In genomic region chr6:112093300-112093699, GRCm38 (mm10) we compare ENCODE assay signal across 16 mouse cellular contexts.
A peak's percentile ranks its signal among the peaks of the same experiment; 100 is the strongest.
DNase-seq lines count a peak whose midpoint lies in the region; ATAC-seq and TF ChIP-seq lines count a peak whose summit lies in the region.
"Had no signal": no experiment of that assay in that cellular context is flagged by ENCODE, and none has a peak within 500 bp of the region (broad histone marks: within the 10 kb centered on the region; RNA-seq: fewer than 3 reads in every experiment).

No protein-coding gene starts in this region.

- DNase-seq in heart, postnatal 0 days (ENCODE audit: low spot score), result no peak
- no peak for DNase-seq in heart, postnatal 14 days
- peak; percentile 54 for DNase-seq in lung, embryonic 14.5 days
- no peak for DNase-seq in lung, postnatal 36 days
- DNase-seq in retina, embryonic 14.5 days (ENCODE audit: low spot score), result peak; percentile 39
- DNase-seq in layer of hippocampus, adult 8-10 months (ENCODE audit: low spot score in 2 of 2), result no peak
- DNase-seq: cerebellum, adult 2 months; liver, postnatal 0 days had no signal

- no peak for TF ChIP-seq POLR2A in cortical plate, adult 2 months (IDR thresholded peaks at IDR 0.05; ENCODE audit: extremely low read depth, insufficient read depth, low read length)

- no peaks in the 10 kb centered on the region for H3K4me1 ChIP-seq in heart, postnatal 0 days (ENCODE audit: control insufficient read depth, insufficient read depth)
- no peaks in the 10 kb centered on the region for H3K4me1 ChIP-seq in lung, embryonic 14.5 days (ENCODE audit: insufficient read depth)
- H3K4me1 ChIP-seq in cortical plate, adult 2 months (ENCODE audit: control insufficient read depth, insufficient read depth, low read length), result no peaks in the 10 kb centered on the region
- H3K4me1 ChIP-seq: embryonic facial prominence, embryonic 12.5 days; heart, embryonic 15.5 days; hindbrain, embryonic 15.5 days; kidney, embryonic 15.5 days; limb, embryonic 12.5 days; neural tube, embryonic 15.5 days had no signal

- ATAC-seq in heart, postnatal 0 days (ENCODE audit: insufficient read depth, low read depth), result no peak
- no peak for ATAC-seq in lung, embryonic 14.5 days (ENCODE audit: insufficient read depth)
- ATAC-seq: liver, postnatal 0 days had no signal

- peak; percentile 33; the same call in 1 of the 2 replicates for TF ChIP-seq CTCF in heart, postnatal 0 days (IDR thresholded peaks at IDR 0.05; ENCODE audit: low read depth)
- TF ChIP-seq CTCF in lung, embryonic 14.5 days (IDR thresholded peaks at IDR 0.05; ENCODE audit: low read depth), result peak; percentile 39
- TF ChIP-seq CTCF in cortical plate, adult 2 months (IDR thresholded peaks at IDR 0.05; ENCODE audit: extremely low read depth, insufficient read depth, low read length), result peak; percentile 23; the same call in 1 of the 2 replicates

- H3K36me3 ChIP-seq in heart, postnatal 0 days (replicated peaks; ENCODE audit: control insufficient read depth, insufficient read depth, low read length), result no peaks in the 10 kb centered on the region
- H3K36me3 ChIP-seq in lung, embryonic 14.5 days (ENCODE audit: insufficient read depth), result no peaks in the 10 kb centered on the region
- H3K36me3 ChIP-seq: embryonic facial prominence, embryonic 12.5 days; heart, embryonic 15.5 days; hindbrain, embryonic 15.5 days; kidney, embryonic 15.5 days; limb, embryonic 12.5 days; neural tube, embryonic 15.5 days had no signal

- no peaks in the 10 kb centered on the region for H3K9me3 ChIP-seq in heart, postnatal 0 days (replicated peaks; ENCODE audit: control insufficient read depth, low read length)
- H3K9me3 ChIP-seq in lung, embryonic 14.5 days (ENCODE audit: low read depth, low read length), result no peaks in the 10 kb centered on the region
- H3K9me3 ChIP-seq: embryonic facial prominence, embryonic 12.5 days; heart, embryonic 15.5 days; hindbrain, embryonic 15.5 days; kidney, embryonic 15.5 days; limb, embryonic 12.5 days; neural tube, embryonic 15.5 days had no signal

- 65% methylated on average over 3 of the region's 3 CpGs for WGBS in heart, postnatal 0 days
- 81% methylated on average over 3 of the region's 3 CpGs for WGBS in lung, embryonic 14.5 days

- intact Hi-C loops in heart, postnatal 14 days (cut with DNase I), result no loop called here

- TF ChIP-seq EP300 in heart, postnatal 0 days (IDR thresholded peaks at IDR 0.05; ENCODE audit: low read depth), result no peak

- no peak overlapping the region for H3K27ac ChIP-seq in heart, postnatal 0 days (ENCODE audit: low read depth)
- no peak overlapping the region for H3K27ac ChIP-seq in lung, embryonic 14.5 days (ENCODE audit: low read depth)
- H3K27ac ChIP-seq in cortical plate, adult 2 months (ENCODE audit: insufficient read depth, low read length), result no peak overlapping the region
- H3K27ac ChIP-seq: embryonic facial prominence, embryonic 12.5 days; heart, embryonic 15.5 days; hindbrain, embryonic 15.5 days; kidney, embryonic 15.5 days; limb, embryonic 12.5 days; neural tube, embryonic 15.5 days had no signal

- no peaks in the 10 kb centered on the region for H3K27me3 ChIP-seq in heart, postnatal 0 days (ENCODE audit: control insufficient read depth, insufficient read depth, low read length)
- no peaks in the 10 kb centered on the region for H3K27me3 ChIP-seq in lung, embryonic 14.5 days (ENCODE audit: insufficient read depth, low read length)
- H3K27me3 ChIP-seq: CH12.LX; embryonic facial prominence, embryonic 12.5 days; heart, embryonic 15.5 days; hindbrain, embryonic 15.5 days; kidney, embryonic 15.5 days; limb, embryonic 12.5 days; neural tube, embryonic 15.5 days had no signal

- H3K4me3 ChIP-seq in heart, postnatal 0 days (ENCODE audit: low read depth, low read length), result no peak overlapping the region
- H3K4me3 ChIP-seq in lung, embryonic 14.5 days (ENCODE audit: low read depth, low read length), result no peak overlapping the region
- no peak overlapping the region for H3K4me3 ChIP-seq in cortical plate, adult 2 months (ENCODE audit: insufficient read depth, low read length)
- H3K4me3 ChIP-seq: embryonic facial prominence, embryonic 12.5 days; heart, embryonic 15.5 days; hindbrain, embryonic 15.5 days; kidney, embryonic 15.5 days; limb, embryonic 12.5 days; neural tube, embryonic 15.5 days had no signal

- no peak overlapping the region for H3K9ac ChIP-seq in heart, postnatal 0 days (replicated peaks; ENCODE audit: low read depth, low read length)
- H3K9ac ChIP-seq in lung, embryonic 14.5 days, result no peak overlapping the region
- H3K9ac ChIP-seq: embryonic facial prominence, embryonic 12.5 days; heart, embryonic 15.5 days; hindbrain, embryonic 15.5 days; kidney, embryonic 15.5 days; limb, embryonic 12.5 days; liver, postnatal 0 days; neural tube, embryonic 15.5 days had no signal

- no peak overlapping the region for H3K4me2 ChIP-seq in heart, postnatal 0 days (ENCODE audit: low read depth, low read length)
- no peak overlapping the region for H3K4me2 ChIP-seq in lung, embryonic 14.5 days
- H3K4me2 ChIP-seq: embryonic facial prominence, embryonic 12.5 days; heart, embryonic 15.5 days; hindbrain, embryonic 15.5 days; kidney, embryonic 15.5 days; limb, embryonic 12.5 days; neural tube, embryonic 15.5 days had no signal

Comparison
In these comparisons a context has a peak if more than half of its experiments do, and no peak if none do; other contexts are left out.
1. DNase-seq: peak in lung, embryonic 14.5 days (single experiment) and retina, embryonic 14.5 days (single experiment); none in heart, postnatal 0 days (single experiment), heart, postnatal 14 days (0 of 2), lung, postnatal 36 days (single experiment) and layer of hippocampus, adult 8-10 months (0 of 2).
2. Peak in every context shown above with its lines, with median percentiles within 50 percentile points of each other: CTCF ChIP-seq.